Mouse (Mus musculus) lung, postnatal 36 days (tissue): ENCODE measurements around the gene Rsph3b.
"Not testable (repeated sequence)": the region's sequence is repeated elsewhere in the genome, so short reads cannot be mapped to it uniquely, and the experiment has no call there.

Experiments
- DNase-seq: peaks from one replicate; pipeline ENCODE4 v3.0.0; 2022; ENCODE audit warnings: mixed read lengths

The Rsph3b gene

DNA sequence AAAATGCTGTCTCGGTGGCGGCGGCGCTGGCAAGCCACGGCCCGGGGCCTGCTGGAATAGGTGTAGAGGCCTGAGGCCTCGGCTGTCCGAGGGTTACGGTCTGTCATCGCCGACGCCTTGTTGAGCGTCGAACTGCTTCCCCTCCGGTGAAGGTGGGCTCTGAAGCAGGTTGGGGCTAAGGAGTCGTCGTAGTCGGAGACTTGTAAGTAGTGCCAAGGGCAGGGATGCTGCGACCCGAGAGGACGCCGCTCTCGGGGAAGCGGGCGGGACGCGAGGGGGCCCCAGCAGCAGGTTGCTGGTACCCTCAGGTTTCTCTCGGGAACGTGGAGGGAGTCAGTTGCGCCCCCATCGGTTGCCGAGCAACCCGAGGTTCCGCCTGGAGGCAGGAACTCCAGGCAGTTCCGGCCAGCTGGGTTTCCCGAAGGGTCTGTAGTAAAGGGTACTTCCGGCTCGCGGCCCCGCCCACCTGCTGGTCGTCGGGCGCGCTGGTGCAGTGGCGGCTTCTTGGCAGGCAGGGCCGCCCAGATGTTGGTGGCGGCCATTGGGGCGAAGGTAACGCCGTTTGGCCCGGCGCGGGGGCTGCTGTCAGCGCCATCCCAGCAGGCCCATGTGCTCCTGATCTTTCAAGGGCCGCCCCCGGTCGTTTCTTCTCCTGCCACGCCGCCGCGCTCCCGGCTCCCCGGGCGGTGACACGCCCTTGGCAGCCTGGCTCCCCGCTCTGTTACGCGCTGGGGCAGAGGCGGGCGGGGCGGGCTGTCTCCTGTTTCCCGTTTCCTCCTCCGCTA lies at the start of gene Rsph3b:
Gene Rsph3b, minus strand, starts transcription at position 699 of the 785 bp plus-strand sequence.
- DNase-seq, result peak; percentile 89

DNA sequence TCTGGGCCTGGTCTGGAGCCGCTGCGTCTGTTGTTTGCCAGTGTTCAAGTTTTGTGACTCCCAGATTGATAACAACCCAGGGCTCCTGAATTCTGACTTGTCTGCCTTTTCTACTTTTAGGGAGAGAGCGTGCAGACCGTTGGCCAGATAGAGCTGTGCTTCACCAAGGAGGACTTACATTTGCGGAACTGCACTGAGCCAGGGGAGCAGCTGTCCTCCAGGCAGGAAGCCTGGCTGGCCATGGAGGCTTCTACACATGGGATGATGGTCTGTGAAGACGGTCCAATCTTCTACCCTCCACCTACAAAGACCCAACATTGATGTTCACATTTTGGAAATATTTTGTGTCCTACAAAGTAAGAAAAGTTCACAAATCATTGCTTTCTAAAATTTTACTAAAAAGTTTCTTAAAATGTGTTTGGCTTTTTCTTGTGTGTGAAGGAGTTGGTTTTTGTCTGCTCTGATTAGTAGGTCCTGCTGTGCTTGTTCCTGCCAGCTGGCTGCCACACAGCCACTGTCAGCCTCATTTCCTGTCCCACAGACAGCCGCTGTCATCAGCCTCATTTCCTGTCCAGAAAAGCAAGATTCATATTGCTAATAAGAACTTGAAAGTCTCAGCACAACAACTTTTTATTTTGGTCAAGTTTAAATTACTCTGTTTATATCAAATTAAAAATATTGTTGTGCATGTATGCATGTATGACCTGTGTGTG lies 49.5 kb upstream of the Rsph3b start:
- not testable (repeated sequence) for DNase-seq

DNA sequence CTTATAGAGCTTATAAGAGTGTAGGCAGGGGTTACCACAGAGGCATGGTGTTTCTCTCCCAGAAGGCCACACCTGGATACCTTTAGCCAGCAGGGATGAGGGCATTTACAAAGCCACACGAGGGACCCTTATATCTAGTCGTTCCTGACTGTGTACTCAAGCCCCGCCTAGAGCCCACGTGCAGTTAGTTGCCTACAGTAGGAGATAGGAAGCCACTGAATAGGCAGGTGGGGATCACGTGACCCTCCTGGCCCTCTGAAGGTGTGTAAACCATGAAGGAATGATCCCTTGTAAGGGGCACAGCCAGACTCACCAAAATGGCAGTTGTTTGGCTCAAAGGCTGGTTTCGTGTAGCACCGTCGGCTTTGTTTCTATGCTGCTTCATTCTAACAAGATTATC lies 48.3 kb upstream of the Rsph3b start:
- DNase-seq, result not testable (repeated sequence)

DNA sequence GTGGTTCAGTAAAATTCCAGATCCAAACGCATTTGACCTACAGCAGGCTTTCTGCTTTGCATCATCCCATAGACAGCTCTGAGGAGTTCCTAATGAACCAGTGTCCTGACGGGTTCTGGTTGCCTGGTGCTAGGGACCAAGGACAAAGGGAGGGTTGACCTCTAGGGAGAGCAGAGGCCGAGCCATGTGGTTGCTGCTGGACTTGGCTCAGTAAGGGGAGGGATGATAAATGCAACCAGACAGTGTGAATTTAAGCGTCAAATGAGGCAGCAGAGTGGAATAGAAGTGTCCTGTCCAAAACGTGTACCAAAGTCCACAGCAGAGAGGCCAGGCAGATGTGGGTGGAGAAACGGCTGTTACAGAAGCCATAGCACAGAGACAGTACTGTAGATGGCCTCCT lies 47.0 kb upstream of the Rsph3b start:
- DNase-seq, result not testable (repeated sequence)

DNA sequence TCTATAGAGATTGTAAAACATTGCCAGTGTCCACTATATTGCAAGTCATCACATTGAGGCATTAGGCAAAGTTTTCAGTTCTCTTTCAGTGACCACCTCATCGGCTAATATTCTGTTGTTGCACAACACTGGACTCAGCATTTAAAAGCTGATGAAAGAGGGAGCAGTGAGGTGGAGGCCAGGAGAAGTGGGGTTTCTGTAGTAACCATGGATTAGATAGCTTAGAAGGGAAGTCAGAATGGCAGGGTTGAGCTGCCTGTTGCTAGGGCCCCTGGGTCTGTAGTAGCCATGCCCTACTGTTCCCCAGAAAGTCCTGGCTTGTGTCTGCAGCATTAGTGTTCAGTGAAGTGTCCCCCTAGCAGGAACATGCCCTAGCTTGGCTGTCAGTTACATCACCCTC lies 37.6 kb upstream of the Rsph3b start:
- peak; percentile 13 for DNase-seq

- DNase-seq, result not testable (repeated sequence)
Observed at GRCm38 (mm10) chr17:6980144-6980543, 31.7 kb upstream of the Rsph3b start.

DNA sequence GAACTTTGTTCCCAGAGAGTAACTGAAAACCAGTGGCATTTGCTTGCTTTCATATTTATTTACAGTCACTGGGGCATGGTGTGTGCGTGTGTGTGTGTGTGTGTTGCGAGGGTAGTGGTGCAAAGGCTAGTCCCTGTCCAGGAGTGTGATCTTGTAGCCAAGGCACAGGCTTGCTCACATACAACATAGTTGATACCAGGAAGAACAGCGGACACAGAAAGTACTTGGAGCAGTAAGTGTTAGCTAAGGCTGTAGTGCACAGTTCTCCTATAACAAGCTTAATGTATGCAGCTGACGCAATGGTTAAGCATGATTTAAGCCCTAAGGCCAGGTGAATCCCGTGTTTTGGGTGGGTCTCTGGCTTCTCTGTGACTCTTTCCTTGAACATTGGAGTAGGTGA lies 30.9 kb upstream of the Rsph3b start:
- DNase-seq, result not testable (repeated sequence)

- DNase-seq, result peak; percentile 79
Observed at GRCm38 (mm10) chr17:6978287-6979248, 30.1 kb upstream of the Rsph3b start, which contains the start of gene Gm49721. Gm49721 (plus strand) TSS chr17:6978904.

DNA sequence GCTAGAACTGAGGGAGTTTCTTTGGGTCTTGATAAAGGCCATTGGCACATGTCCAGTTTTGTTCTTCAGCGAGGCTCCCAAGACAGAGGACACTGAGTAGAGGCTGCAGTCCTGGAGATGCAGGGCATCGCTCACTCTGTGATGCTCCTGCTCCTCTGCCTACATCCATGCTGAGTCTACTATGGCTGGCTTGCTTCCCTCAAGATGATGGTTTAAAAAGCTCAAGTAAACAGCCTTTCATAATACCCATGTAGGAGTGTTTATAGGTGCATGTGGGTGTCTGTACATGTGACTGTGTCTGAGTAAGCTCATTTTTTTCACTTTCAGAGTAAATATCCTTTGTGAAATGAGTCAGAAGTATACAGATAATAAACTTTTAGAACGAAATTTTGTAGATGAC lies 26.5 kb upstream of the Rsph3b start:
- DNase-seq, result not testable (repeated sequence)

DNA sequence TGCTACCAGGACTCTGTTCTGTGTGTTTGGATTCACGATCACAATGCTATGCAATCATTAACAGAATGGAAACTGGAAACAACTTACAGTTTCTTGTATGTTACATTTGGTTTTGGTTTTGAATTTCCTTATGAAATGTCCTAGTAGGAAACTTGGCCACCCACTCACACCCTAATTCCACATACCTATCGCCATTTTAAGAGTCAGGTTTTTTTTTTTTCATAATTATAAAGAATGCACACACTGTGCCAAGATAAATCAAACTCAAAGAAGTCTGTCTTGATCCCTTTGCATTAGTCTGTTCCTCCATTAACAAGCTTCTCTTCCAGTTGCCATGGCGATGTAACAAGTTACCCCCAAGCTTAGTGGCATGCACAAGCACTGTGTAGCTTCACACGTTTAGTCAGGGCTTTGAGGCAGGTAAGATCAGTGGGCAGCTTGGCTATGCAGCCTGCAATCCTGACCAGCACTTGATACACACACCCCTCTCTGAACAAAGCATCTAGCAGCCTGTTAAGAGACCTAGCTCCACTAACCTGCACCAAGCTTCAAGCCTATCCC lies 24.4 kb upstream of the Rsph3b start:
- DNase-seq, result not testable (repeated sequence)

- DNase-seq, result not testable (repeated sequence)
Observed at GRCm38 (mm10) chr17:6971238-6971637, 22.8 kb upstream of the Rsph3b start.

DNA sequence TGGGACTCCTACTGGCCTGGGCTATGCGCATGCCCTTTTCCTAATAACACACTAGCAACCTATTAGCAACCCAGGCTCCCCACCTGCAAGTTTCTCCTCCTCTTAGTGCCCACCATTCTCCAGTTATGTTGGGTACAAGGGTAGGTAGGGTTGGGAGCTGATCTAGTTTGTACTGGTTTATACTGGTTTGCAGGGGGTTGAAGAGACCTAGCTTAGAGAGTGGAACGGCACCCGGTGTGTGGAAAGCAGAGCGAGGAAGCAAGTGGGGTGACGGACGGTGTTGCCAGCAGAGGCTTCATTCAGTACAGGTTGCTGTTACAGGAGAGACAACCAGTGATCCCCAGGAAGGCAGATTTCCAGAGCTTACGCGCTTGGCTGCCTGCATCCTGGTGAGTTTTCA lies 21.9 kb upstream of the Rsph3b start, which contains the start of gene Rnaset2b:
Gene Rnaset2b, plus strand, starts transcription at position 301 of the 400 bp plus-strand sequence.
- not testable (repeated sequence) for DNase-seq

GRCm38 (mm10) chr17:6967673-6968072 lies 19.2 kb upstream of the Rsph3b start:
- DNase-seq, result not testable (repeated sequence)

DNA sequence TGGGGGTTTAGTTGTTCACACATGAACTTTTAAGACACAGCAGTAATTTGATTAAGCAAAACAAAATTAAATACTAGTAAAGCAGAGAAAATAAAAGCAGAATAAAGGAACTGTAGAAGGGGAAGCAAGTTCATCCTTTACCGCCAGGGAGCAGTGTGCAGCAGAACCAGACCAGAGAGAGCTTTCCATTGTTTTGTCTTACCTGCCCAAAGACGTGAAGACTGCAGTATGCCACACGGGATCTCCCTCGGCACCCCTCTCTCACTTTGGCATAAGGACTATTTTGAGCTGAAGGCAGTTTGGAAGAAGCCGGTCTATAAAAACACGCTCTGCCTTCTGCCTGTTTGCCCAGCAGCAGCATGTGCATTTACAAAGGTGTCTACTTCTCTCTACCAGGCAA lies 16.9 kb upstream of the Rsph3b start:
- peak; percentile 49 for DNase-seq

GRCm38 (mm10) chr17:6962936-6963335 lies 14.5 kb upstream of the Rsph3b start:
- DNase-seq, result not testable (repeated sequence)

- DNase-seq, result not testable (repeated sequence)
Observed at GRCm38 (mm10) chr17:6962339-6962738, 13.9 kb upstream of the Rsph3b start.

DNA sequence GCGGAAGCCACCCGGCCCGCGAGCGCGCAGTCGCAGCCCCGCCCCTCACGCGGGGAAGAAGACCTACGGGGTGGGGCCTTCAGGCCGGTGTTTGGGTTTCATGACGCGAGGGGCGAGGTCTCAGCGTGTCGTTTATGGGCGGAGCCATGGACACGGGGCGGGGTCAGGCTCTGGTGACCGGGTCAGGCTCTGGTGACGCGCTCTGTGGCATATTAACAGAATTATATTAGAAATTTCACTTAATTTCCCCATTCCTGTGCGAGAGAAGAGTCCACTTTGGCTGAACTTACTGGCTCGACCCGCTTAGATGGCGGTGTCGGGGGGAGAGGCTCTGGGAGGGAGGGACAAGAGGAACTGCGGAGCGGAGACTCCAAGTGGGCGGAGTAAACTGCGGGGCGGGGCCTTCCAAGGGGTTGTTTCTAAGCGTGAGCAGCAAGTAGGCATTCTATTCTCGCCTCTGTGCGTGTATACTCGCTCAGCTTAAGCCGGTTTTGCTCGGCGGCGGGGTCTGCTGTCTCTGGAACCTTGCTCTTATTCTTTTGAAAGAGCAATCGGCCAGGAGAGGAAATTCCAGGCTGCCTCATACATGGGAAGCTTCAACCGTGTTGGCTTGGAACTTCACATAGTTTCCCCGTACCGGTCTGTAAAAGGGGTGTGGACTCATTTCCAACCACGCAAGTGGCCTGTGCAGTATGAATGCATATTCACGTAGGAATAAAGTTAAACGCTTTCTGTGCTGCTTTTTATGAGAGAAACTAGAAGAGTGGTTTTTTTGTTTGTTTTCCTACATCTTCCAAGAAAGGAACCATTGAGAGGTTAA lies 12.9 kb upstream of the Rsph3b start:
- DNase-seq, result not testable (repeated sequence)

- DNase-seq, result not testable (repeated sequence)
Observed at GRCm38 (mm10) chr17:6960776-6961175, 12.3 kb upstream of the Rsph3b start, which contains the start of gene Tagap1. Tagap1 (minus strand) TSS chr17:6961156.

DNA sequence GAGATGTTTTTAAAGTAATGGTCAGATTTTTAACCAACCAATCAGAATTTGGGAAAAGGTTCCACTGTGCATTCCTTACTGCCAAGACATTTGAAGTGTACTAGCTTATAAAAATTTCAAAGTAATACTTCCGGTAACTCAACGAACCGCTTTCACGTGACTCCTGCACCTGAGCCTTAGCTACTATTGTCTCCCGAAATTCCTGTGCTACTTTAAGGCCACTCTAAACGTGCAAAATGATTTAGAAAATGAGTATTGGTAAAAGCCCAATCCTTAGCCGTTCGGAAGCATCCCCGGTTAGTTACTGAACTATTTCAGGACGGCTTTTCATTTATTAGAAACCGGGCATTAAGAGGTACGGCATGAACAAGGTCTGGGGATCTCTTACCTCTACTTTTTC lies 11.9 kb upstream of the Rsph3b start:
- DNase-seq, result not testable (repeated sequence)

DNA sequence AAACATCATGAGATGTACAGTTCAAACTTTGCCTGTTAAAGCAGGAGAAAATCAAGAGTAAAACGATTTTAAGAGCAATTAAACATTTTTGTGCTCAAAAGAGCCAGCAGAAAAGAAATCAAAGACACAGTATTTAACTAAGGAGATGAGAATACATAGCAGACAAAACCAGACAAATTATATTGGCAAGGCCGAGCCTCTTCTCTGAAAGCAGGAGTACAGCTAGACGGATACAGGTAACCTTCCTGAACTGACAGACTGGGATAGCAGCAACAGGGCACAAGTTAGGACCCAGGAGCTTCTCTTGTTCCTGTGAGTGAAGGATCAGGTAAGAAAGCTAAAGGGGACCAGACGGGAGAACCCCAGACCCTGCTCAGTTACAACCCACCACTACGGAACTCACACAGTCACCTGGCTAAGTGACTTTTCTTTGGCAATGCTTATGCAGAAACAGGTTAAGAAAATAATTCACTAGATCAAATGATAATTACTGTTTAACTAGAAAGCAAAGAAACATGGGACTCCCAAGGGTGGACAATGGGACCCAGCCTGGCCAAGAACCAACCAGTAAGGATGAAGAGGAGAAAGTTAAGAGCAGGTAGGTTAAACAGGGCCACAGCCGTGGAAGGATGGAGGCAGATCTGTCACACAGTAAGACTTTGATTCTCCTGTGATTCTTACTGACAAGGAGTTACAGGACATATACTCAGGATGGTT lies 11.2 kb upstream of the Rsph3b start:
- DNase-seq, result not testable (repeated sequence)
